Mouse (Mus musculus): ENCODE measurements around the gene Hipk2.

The Hipk2 gene

GRCm38 (mm10) chr6:38881468-38881867, 5.5 kb upstream of the Hipk2 start:
- Histone ChIP-seq H3K4me3 (replicated peaks; ENCODE audit: low read length) (no peak overlapping the region), H3K4me1 (replicated peaks; ENCODE audit: low read depth, low read length) (peaks cover 7% of the 10 kb centered on the region), H3K27me3 (ENCODE audit: insufficient read depth, low read length) (peaks cover 63% of the 10 kb centered on the region), H3K36me3 (ENCODE audit: insufficient read depth, low read length) (no peaks in the 10 kb centered on the region), H3K9me3 (ENCODE audit: low read length) (no peaks in the 10 kb centered on the region)
- TF ChIP-seq CTCF (conservative IDR thresholded peaks at IDR 0.05; ENCODE audit: low read length) (no peak), NANOG (IDR thresholded peaks at IDR 0.05; ENCODE audit: borderline replicate concordance, low read length) (no peak), POU5F1 (IDR thresholded peaks at IDR 0.05; ENCODE audit: borderline replicate concordance, low read length) (no peak)

GRCm38 (mm10) chr6:38877674-38878073, 1.7 kb upstream of the Hipk2 start:
- TF ChIP-seq NANOG (IDR thresholded peaks at IDR 0.05; ENCODE audit: borderline replicate concordance, low read length) (no peak), CTCF (conservative IDR thresholded peaks at IDR 0.05; ENCODE audit: low read length) (no peak), POU5F1 (IDR thresholded peaks at IDR 0.05; ENCODE audit: borderline replicate concordance, low read length) (no peak)
- no peak overlapping the region for H3K4me3 ChIP-seq (replicated peaks; ENCODE audit: low read length)
- H3K27me3 ChIP-seq (ENCODE audit: insufficient read depth, low read length): peaks cover 63% of the 10 kb centered on the region
- H3K9me3 ChIP-seq (ENCODE audit: low read length): no peaks in the 10 kb centered on the region
- peaks cover 24% of the 10 kb centered on the region for H3K4me1 ChIP-seq (replicated peaks; ENCODE audit: low read depth, low read length)
- H3K36me3 ChIP-seq (ENCODE audit: insufficient read depth, low read length): no peaks in the 10 kb centered on the region

DNA sequence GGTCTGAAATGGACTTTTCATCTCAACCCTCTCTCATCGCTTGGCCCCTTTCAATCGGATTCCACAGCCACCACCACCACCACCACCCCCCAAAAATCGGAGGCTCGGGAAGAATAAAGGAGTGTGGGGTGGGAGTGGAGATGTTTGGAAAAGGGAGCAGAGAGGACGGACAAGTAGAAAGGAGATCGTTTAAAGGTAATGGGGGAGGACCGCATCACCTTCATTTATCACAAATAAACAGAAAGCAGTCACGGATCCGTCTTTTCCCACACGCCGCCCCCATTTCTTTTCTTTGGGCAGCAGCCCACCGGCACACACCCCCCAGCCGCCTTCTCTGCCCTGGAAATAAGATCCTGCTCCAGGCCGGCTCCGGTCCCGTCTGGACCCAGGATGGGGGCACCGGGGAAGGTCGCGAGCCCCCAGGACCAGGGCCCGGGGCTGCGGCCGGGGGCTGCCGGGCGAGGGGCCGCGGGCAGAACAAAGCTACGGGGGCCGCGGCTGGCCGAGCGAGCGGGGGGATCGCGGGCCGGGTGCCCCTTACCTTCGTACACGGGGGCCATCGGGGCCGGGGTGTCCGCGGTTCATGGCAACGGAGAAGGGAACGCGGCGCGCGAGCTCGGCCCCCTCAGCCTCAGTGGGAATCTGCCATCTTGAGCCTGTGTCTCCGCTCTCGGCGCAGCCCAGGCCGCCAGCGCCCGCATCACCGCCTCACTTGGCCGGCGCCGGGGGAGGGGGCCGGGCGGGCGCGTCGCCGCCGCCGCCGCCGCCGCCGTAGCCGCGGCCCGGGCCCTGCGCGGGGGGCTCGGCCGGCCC, 501 bp downstream of the Hipk2 start, which contains the start of gene Tbxas1:
TSS of gene Tbxas1 (plus strand) at position 147 of the 813 bp plus-strand sequence.
- Histone ChIP-seq H3K9me3 (ENCODE audit: low read length) (no peaks in the 10 kb centered on the region), H3K36me3 (ENCODE audit: insufficient read depth, low read length) (no peaks in the 10 kb centered on the region), H3K27me3 (ENCODE audit: insufficient read depth, low read length) (peaks cover 52% of the 10 kb centered on the region), H3K4me1 (replicated peaks; ENCODE audit: low read depth, low read length) (peaks cover 25% of the 10 kb centered on the region), H3K4me3 (replicated peaks; ENCODE audit: low read length) (peak within 1 kb of the TSS; percentile 94)
- TF ChIP-seq NANOG (IDR thresholded peaks at IDR 0.05; ENCODE audit: borderline replicate concordance, low read length) (no peak), POU5F1 (IDR thresholded peaks at IDR 0.05; ENCODE audit: borderline replicate concordance, low read length) (no peak), CTCF (conservative IDR thresholded peaks at IDR 0.05; ENCODE audit: low read length) (no peak)

GRCm38 (mm10) chr6:38874565-38875257, 1.3 kb downstream of the Hipk2 start:
- H3K27me3 ChIP-seq (ENCODE audit: insufficient read depth, low read length): peaks cover 44% of the 10 kb centered on the region
- no peaks in the 10 kb centered on the region for H3K36me3 ChIP-seq (ENCODE audit: insufficient read depth, low read length)
- H3K9me3 ChIP-seq (ENCODE audit: low read length): no peaks in the 10 kb centered on the region
- TF ChIP-seq POU5F1 (IDR thresholded peaks at IDR 0.05; ENCODE audit: borderline replicate concordance, low read length) (no peak), CTCF (conservative IDR thresholded peaks at IDR 0.05; ENCODE audit: low read length) (no peak)
- H3K4me3 ChIP-seq (replicated peaks; ENCODE audit: low read length): peak overlapping the region; percentile 94
- H3K4me1 ChIP-seq (replicated peaks; ENCODE audit: low read depth, low read length): peaks cover 31% of the 10 kb centered on the region

DNA sequence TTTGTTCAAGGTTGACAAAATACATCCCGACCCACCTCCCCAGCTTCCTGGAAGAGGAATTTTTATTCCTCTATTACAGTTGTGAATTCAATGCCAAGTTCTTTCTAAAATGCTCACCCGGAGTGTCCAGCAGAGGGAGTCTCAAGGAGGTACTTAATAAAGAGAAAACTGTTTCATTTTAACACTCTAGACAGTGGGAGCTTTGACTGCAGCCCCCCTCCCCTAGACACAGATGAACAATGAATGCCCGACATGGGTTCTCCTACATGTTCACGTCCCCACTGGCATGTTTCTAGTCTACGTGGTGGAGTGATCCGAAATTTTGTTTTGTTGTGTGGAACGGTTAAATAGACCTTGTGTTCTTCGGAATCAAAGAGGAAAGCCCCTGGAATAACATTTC, 1.9 kb downstream of the Hipk2 start:
- H3K27me3 ChIP-seq (ENCODE audit: insufficient read depth, low read length): peaks cover 39% of the 10 kb centered on the region
- no peaks in the 10 kb centered on the region for H3K36me3 ChIP-seq (ENCODE audit: insufficient read depth, low read length)
- H3K9me3 ChIP-seq (ENCODE audit: low read length): no peaks in the 10 kb centered on the region
- TF ChIP-seq POU5F1 (IDR thresholded peaks at IDR 0.05; ENCODE audit: borderline replicate concordance, low read length): no peak
- peak; percentile 56 for TF ChIP-seq CTCF (conservative IDR thresholded peaks at IDR 0.05; ENCODE audit: low read length)
- H3K4me3 ChIP-seq (replicated peaks; ENCODE audit: low read length): no peak overlapping the region
- peaks cover 31% of the 10 kb centered on the region for H3K4me1 ChIP-seq (replicated peaks; ENCODE audit: low read depth, low read length)

DNA sequence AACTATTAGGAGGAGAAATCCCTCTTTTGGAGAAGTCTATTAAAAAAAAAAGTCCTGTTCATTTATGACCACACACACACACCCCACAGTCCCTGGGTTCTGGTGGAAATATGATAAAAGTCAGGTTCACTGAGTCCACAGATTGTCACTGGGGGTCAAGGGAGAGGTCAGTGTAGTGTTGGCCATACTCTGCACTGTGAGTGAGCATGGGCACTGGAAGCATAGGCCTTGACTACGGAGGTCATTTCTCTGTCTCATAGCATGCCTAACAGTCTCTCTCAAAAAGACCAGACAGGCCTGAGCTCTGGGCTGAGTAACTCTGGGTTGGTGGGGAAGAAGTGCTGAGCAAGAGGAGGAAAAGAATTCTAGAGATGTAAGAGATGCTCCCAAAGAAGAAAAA, 2.6 kb downstream of the Hipk2 start:
- peaks cover 31% of the 10 kb centered on the region for H3K4me1 ChIP-seq (replicated peaks; ENCODE audit: low read depth, low read length)
- H3K4me3 ChIP-seq (replicated peaks; ENCODE audit: low read length): no peak overlapping the region
- H3K9me3 ChIP-seq (ENCODE audit: low read length): no peaks in the 10 kb centered on the region
- no peak for TF ChIP-seq POU5F1 (IDR thresholded peaks at IDR 0.05; ENCODE audit: borderline replicate concordance, low read length)
- no peak for TF ChIP-seq NANOG (IDR thresholded peaks at IDR 0.05; ENCODE audit: borderline replicate concordance, low read length)
- no peak for TF ChIP-seq CTCF (conservative IDR thresholded peaks at IDR 0.05; ENCODE audit: low read length)
- peaks cover 32% of the 10 kb centered on the region for H3K27me3 ChIP-seq (ENCODE audit: insufficient read depth, low read length)
- H3K36me3 ChIP-seq (ENCODE audit: insufficient read depth, low read length): no peaks in the 10 kb centered on the region

- peaks cover 38% of the 10 kb centered on the region for H3K4me1 ChIP-seq (replicated peaks; ENCODE audit: low read depth, low read length)
- H3K27me3 ChIP-seq (ENCODE audit: insufficient read depth, low read length): peaks cover 20% of the 10 kb centered on the region
- H3K36me3 ChIP-seq (ENCODE audit: insufficient read depth, low read length): no peaks in the 10 kb centered on the region
- no peak overlapping the region for H3K4me3 ChIP-seq (replicated peaks; ENCODE audit: low read length)
- no peak for TF ChIP-seq CTCF (conservative IDR thresholded peaks at IDR 0.05; ENCODE audit: low read length)
- no peak for TF ChIP-seq POU5F1 (IDR thresholded peaks at IDR 0.05; ENCODE audit: borderline replicate concordance, low read length)
- TF ChIP-seq NANOG (IDR thresholded peaks at IDR 0.05; ENCODE audit: borderline replicate concordance, low read length): no peak
- no peaks in the 10 kb centered on the region for H3K9me3 ChIP-seq (ENCODE audit: low read length)
Measured at GRCm38 (mm10) chr6:38871051-38871450, 4.9 kb downstream of the Hipk2 start.

- peaks cover 15% of the 10 kb centered on the region for H3K27me3 ChIP-seq (ENCODE audit: insufficient read depth, low read length)
Measured at GRCm38 (mm10) chr6:38870070-38870469, 5.9 kb downstream of the Hipk2 start.

More at GRCm38 (mm10) chr6:38870070-38870469, 5.9 kb downstream of the Hipk2 start:
- peaks cover 38% of the 10 kb centered on the region for H3K4me1 ChIP-seq (replicated peaks; ENCODE audit: low read depth, low read length)
- H3K36me3 ChIP-seq (ENCODE audit: insufficient read depth, low read length): no peaks in the 10 kb centered on the region
- H3K9me3 ChIP-seq (ENCODE audit: low read length): no peaks in the 10 kb centered on the region
- TF ChIP-seq POU5F1 (IDR thresholded peaks at IDR 0.05; ENCODE audit: borderline replicate concordance, low read length) (no peak), CTCF (conservative IDR thresholded peaks at IDR 0.05; ENCODE audit: low read length) (no peak), NANOG (IDR thresholded peaks at IDR 0.05; ENCODE audit: borderline replicate concordance, low read length) (no peak)
- no peak overlapping the region for H3K4me3 ChIP-seq (replicated peaks; ENCODE audit: low read length)
